Mouse (Mus musculus) small intestine, adult 2 months (tissue): ENCODE measurements around the gene Sohlh1.

Source experiments
- CTCF ChIP-seq: fragments of 200-500 bp; IDR thresholded peaks from 2 replicates; pipeline ENCODE4 v1.5.1; 2012; ENCODE audit warnings: low read depth, mild to moderate bottlenecking, control low read depth, inconsistent platforms, low read length, moderate library complexity, mixed read lengths; ENCODE audit not compliant: insufficient replicate concordance, insufficient read length; ENCODE audit errors: extremely low read depth
- POLR2A ChIP-seq: fragments of 200-500 bp; IDR thresholded peaks from 2 replicates; pipeline ENCODE4 v1.6.1; 2012; ENCODE audit warnings: low read depth, mild to moderate bottlenecking, control low read depth, inconsistent platforms, low read length, moderate library complexity

GRCm38 (mm10) chr2:25853998-25854397, 7.0 kb upstream of the Sohlh1 start:
- no peak for TF ChIP-seq POLR2A
- TF ChIP-seq CTCF = no peak
